Mouse (Mus musculus) megakaryocyte, adult 5-6 weeks (primary cell): ENCODE measurements around the gene Kcnb1. TPM values are rescaled to one million over a fixed set of nuclear protein-coding genes. Genes with fewer than 3 reads are reported as not detected.
"Not testable (repeated sequence)": the region's sequence is repeated elsewhere in the genome, so short reads cannot be mapped to it uniquely, and the experiment has no call there.

Experiments
- ATAC-seq: 2 replicates; pipeline ENCODE4 v1.8.0; 2016; ENCODE audit warnings: mild to moderate bottlenecking, inconsistent platforms; ENCODE audit not compliant: poor library complexity, severe bottlenecking
- total RNA-seq, 2 experiments: library from RNA; stranded (forward) in 1 of 2; stranded (reverse) in 1 of 2; fragments of 153-499, 151-499 nt in 1 of 2; fragments of 221-1000, 200-1000 nt in 1 of 2; gene quantifications; 2 replicates each; pipeline versions ENCODE4 v1.2.3 to v1.2.4; 2015 to 2017

The Kcnb1 gene
- total RNA-seq, 2 experiments from 2014 or later: 0.07 to 1.6 TPM

- no peak for ATAC-seq
Measured at GRCm38 (mm10) chr2:167205918-167206629, 16.1 kb upstream of the Kcnb1 start.

GRCm38 (mm10) chr2:167204686-167205085, 14.7 kb upstream of the Kcnb1 start:
- ATAC-seq: not testable (repeated sequence)

- ATAC-seq: no peak
Measured at GRCm38 (mm10) chr2:167203505-167204166, 13.7 kb upstream of the Kcnb1 start.

GRCm38 (mm10) chr2:167201463-167202291, 11.7 kb upstream of the Kcnb1 start:
- no peak for ATAC-seq

DNA sequence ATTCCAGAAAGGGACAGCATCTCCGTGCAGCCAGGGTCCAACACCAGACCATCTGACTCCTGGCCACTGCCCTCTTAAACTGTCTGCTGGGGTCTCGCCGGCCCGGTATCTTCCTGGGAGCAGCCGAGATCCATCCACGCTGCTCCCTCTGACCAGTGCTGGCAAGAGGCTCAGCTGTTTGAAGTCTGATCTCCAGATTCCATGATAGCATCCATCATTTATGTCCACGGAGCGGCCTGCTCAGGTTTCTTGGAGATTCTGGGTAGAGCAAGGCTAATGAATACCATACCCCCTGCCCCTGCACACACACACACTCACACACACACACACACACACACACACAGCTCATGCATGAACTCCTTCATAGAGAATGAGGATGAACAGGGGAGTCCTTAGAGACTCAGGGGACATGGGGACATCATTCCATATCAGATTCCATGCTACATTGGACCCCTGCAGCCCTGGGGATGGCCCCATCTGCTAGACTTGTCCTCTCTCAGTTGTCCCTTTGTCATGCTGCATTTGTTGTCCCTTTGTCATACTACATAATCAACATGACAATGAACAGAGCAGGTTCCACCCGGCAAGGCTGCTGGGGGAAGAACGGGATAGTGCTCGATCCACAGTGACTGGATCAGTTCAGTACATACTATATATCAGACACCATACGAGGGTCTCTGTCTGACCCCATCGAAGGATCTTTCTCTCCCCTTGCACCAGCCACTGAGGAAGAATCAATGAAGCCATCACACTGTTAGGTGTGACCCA, 8.9 kb upstream of the Kcnb1 start:
- ATAC-seq: no peak

DNA sequence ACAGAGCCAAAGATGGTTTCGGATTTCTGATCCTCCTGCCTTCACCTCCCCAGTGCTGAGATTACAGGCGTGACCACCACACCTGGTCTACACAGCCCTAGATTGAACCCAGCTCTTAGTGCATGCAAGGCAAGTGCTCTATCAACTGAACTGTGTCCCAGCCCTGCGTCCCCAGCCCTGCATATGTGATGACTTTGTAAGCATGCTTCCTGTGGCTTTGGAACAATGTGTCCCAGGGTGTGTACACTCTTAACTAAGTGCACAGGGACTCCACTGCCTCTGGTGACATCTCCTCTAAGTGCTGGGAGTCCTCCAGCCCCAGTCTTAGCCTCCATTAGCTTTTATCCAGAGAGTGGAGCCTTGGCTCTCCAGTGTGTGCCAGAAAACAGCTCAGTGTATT, 3.4 kb upstream of the Kcnb1 start:
- no peak for ATAC-seq

GRCm38 (mm10) chr2:167189291-167190075, 472 bp downstream of the Kcnb1 start:
- no peak for ATAC-seq

GRCm38 (mm10) chr2:167188315-167189207, 1.4 kb downstream of the Kcnb1 start:
- peak; percentile 78 for ATAC-seq

DNA sequence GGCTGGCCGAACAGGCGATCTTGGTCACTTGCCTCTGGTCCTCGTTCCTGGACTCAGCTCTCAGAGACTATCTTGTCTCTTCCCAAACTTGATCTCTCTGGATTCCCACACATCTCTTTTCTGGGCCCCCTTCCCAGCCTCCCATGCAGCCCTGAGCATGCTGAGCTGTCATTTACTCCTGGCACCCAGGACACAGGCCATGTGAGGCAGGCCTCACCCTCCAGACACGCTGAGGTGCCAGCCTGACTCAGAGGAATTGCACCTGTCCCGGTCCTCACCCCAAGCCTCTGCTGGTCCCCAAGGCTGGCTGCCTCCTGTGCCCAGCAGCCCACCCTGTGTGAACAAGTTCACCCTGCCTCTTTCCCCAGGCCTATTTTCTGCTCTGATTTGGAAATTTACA, 2.8 kb downstream of the Kcnb1 start:
- no peak for ATAC-seq

DNA sequence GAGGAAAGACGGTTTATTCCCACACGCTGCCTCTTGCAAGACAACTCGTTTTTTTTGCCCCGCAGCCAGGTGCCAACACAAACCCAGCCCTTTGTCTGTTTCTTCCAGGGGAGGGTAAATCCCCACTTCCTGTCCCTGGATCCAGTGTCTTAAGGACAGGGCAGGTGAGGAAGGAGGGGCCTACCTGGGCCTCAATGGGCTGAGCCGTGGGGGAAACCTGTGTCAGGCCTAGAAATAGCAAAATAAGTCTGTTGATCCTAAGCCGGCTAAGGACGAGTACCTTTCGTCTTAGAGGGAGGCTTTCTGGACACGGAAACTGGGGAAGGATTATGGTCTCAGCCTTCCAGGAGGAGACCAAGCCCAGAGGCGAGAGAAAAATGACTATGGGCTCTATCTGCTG, 3.4 kb downstream of the Kcnb1 start:
- ATAC-seq: no peak

GRCm38 (mm10) chr2:167186003-167186402, 4.0 kb downstream of the Kcnb1 start:
- no peak for ATAC-seq

DNA sequence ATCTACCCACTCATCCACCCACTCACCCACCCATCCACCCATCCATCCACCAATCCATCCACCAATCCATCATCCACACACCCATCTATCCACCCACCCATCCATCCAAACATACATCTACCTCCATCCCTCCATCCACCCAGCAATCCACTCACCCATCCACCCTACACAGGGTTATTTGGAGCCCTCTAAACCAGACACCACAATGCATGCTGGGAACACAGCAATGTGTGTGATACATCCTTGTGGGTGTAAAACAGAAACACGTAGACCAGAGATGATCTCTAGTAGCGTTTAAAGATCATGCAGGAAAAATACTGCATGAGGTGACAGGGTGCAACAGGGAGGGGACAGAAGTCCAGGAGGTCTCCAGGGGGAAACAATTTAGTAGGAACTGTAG, 4.5 kb downstream of the Kcnb1 start:
- ATAC-seq: no peak

GRCm38 (mm10) chr2:167181662-167182389, 8.1 kb downstream of the Kcnb1 start:
- no peak for ATAC-seq

DNA sequence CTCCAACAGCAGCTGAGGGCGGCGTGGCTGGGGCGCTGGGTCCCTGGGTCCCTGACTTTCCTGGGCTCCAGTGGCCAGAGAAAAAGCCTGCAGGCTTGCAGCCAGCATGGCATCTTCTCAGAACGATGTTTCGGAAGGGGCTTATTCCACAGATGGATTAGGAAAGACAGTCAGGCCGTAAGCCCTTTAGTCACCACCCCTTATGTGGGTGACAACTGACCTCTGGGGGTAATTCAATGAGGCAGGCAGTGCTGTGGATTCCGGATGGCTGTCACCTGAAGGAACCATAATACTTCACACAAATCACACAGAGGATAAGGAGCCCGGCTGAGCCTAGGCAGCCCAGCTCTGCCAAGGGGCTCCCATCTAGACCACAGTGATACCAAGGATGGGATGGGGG, 8.9 kb downstream of the Kcnb1 start:
- no peak for ATAC-seq

- ATAC-seq: no peak
Measured at GRCm38 (mm10) chr2:167179301-167179700, 10.7 kb downstream of the Kcnb1 start.

DNA sequence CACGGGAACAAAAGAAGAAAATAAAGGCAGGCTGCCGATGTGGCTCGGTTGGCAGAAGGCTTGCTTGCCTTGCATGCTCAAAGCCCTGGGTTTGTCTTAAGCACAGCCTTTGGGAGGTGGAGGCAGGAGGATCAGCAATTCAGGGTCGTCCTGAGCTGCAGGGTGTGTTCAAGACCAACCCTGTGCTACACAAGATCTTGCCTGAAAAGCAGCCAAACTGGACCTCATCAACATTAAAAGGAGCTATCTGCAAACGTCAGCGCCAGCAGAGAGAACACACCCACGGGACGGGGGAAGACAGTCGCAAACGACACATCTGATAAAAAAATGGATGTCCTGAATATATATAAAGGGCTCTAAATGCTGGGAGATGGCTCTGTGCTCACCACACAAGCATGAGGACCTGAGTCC, 12.7 kb downstream of the Kcnb1 start:
- no peak for ATAC-seq

GRCm38 (mm10) chr2:167175284-167175683, 14.7 kb downstream of the Kcnb1 start:
- no peak for ATAC-seq

DNA sequence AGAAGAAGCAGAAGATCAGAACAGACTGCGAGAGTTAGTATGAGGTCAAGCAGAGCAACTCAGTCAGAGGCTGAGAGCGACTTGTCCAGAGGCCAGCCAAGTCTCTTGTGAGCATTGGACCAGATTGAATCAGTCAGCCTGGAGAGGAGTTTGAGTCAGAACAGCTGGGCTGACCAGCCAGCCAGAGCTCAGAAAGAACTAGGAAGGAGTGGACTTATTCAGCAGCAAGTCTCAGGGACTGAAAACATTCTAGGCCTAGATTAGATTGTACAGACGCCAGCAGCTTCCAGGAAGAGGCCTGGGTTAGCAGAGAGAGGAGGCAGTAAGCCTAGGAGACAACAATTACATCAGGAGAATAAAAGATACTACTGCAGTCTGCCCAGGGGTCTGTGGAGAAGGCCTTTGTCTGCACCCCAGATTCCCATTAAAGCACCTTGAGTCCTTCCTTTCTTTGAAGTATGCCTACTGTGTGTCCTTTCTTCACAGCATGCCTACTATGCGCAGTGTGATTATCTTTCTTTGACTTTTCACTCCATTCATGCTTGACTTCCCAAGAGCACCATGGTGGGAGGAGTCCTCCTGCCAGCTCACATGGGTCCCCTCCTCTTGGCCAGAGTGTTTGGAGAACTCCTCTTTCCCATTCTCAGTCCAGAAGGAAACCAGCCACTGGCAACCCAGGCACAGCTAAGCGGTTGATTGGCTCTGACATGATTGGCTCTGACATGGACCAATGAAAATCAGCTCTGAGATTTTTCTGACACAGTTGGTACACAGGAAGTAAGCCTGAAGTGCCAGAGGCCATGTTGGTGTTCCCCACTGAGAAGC, 16.7 kb downstream of the Kcnb1 start:
- ATAC-seq: no peak
